17 mouse cellular contexts compared by ENCODE assay signal in genomic region chr16:4080419-4080818, GRCm38 (mm10). TPM values are rescaled to one million over a fixed set of nuclear protein-coding genes. Genes with fewer than 3 reads are reported as not detected.
"Had no signal": no experiment of that assay in that cellular context is flagged by ENCODE, and none has a peak within 500 bp of the region (broad histone marks: within the 10 kb centered on the region; RNA-seq: fewer than 3 reads in every experiment).

No protein-coding gene starts in this region.

RNA-seq across cellular contexts. Expression of gene Dnase1, which starts 43.7 kb away (rescaled TPM):
- total RNA-seq: heart, adult 8-10 months; heart, postnatal 10 days; heart, postnatal 14 days; heart, postnatal 25 days; heart, postnatal 36 days; heart, postnatal 4 days; layer of hippocampus, adult 18-20 months; layer of hippocampus, adult 2 months; layer of hippocampus, adult 8-10 months; layer of hippocampus, postnatal 10 days; layer of hippocampus, postnatal 14 days; layer of hippocampus, postnatal 25 days; layer of hippocampus, postnatal 36 days; left cerebral cortex, adult 18-20 months; left cerebral cortex, adult 2 months; left cerebral cortex, adult 8-10 months; left cerebral cortex, postnatal 10 days had no signal
